Mouse (Mus musculus) hindbrain, embryonic 15.5 days (tissue): Measurements from ENCODE around the gene Ttll5. TPM values are rescaled to one million over a fixed set of nuclear protein-coding genes. Genes with fewer than 3 reads are reported as not detected.

Source experiments
- ATAC-seq: fragments of 200-750 bp; cut with Nextera tagmentation; 2 replicates; pipeline ENCODE4 v1.8.0; 2017; ENCODE audit warnings: low read depth, moderate number of reproducible peaks, moderate TSS enrichment; ENCODE audit not compliant: low FRiP score
- H3K27ac ChIP-seq: fragments of 300-500 bp; sonication (generic); replicated peaks from 2 replicates; pipeline ENCODE4 v1.5.1; 2015; ENCODE audit warnings: mild to moderate bottlenecking, inconsistent platforms
- H3K27me3 ChIP-seq: fragments of 300-500 bp; sonication (generic); 2 replicates; pipeline ENCODE4 v1.6.1; 2015; ENCODE audit warnings: control low read depth, inconsistent platforms
- H3K36me3 ChIP-seq: fragments of 300-500 bp; sonication (generic); 2 replicates; pipeline ENCODE4 v1.6.1; 2015; ENCODE audit warnings: control low read depth, inconsistent platforms
- H3K4me1 ChIP-seq: fragments of 300-500 bp; sonication (generic); replicated peaks from 2 replicates; pipeline ENCODE4 v1.6.1; 2015; ENCODE audit warnings: control low read depth, inconsistent platforms
- H3K4me2 ChIP-seq: fragments of 300-500 bp; sonication (generic); 2 replicates; pipeline ENCODE4 v1.6.1; 2015; ENCODE audit warnings: moderate library complexity, mild to moderate bottlenecking, inconsistent platforms
- H3K4me3 ChIP-seq: fragments of 300-500 bp; sonication (generic); 2 replicates; pipeline ENCODE4 v1.5.1; 2015; ENCODE audit warnings: mild to moderate bottlenecking, inconsistent platforms
- H3K9ac ChIP-seq: fragments of 300-500 bp; sonication (generic); 2 replicates; pipeline ENCODE4 v1.6.1; 2015; ENCODE audit warnings: inconsistent platforms
- H3K9me3 ChIP-seq: fragments of 300-500 bp; sonication (generic); 2 replicates; pipeline ENCODE4 v1.6.1; 2016; ENCODE audit warnings: control low read depth, inconsistent platforms
- WGBS: fragments of 180-500 bp; shearing (Covaris S2); methylation state at CpG from one replicate; pipeline ENCODE4 v1.1.7; 2015; 5-methylcytosine and 5-hydroxymethylcytosine counted together
- polyA plus RNA-seq: library from polyadenylated mRNA; unstranded; fragments of >200 nt; fragmentation: Nextera tagmentation; extraction: Ambion mirVana; gene quantifications from 2 replicates; pipeline ENCODE4 v1.2.1, GENCODE M21; 2015

Gene Ttll5
- polyA plus RNA-seq, 1 experiment from 2014 or later, result 11.8 TPM

GRCm38 (mm10) chr12:86023081-86023871 lies 198.8 kb downstream of the Ttll5 start:
- Histone ChIP-seq H3K27me3 (no peaks in the 10 kb centered on the region), H3K9ac (no peak overlapping the region), H3K4me1 (peaks cover 6% of the 10 kb centered on the region; the same call in 1 of the 2 replicates), H3K9me3 (no peaks in the 10 kb centered on the region), H3K4me3 (no peak overlapping the region), H3K27ac (no peak overlapping the region), H3K36me3 (no peaks in the 10 kb centered on the region), H3K4me2 (no peak overlapping the region)
- ATAC-seq, result no peak
- 84% methylated on average over 4 of the region's 4 CpGs for WGBS

DNA sequence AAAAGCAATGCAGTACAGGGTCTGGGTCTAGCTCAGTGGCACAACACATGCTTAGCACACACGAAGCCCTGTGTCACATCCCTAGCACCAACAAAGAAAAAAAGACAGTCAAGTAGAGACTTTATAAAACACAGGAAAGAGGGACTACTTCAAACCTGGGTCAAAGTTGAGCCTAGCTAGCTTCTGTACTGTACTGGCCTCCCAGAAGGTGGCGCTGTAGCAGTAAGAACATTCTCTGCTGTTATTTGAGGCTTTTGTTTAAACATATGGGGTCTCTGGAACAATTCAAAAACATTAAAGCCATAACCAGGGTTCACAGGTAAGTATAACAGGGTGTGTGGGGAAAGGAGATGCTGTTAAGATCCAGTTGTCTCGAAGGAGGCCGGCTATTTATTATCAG lies 200.0 kb downstream of the Ttll5 start:
- no peak overlapping the region for H3K4me3 ChIP-seq
- WGBS, result 62% methylated on average over 4 of the region's 4 CpGs

GRCm38 (mm10) chr12:86025480-86025879 lies 201.0 kb downstream of the Ttll5 start:
- Histone ChIP-seq H3K27me3 (no peaks in the 10 kb centered on the region), H3K4me2 (no peak overlapping the region), H3K9ac (no peak overlapping the region), H3K27ac (no peak overlapping the region), H3K4me3 (no peak overlapping the region), H3K4me1 (peaks cover 6% of the 10 kb centered on the region; the same call in 1 of the 2 replicates), H3K36me3 (no peaks in the 10 kb centered on the region), H3K9me3 (no peaks in the 10 kb centered on the region)
- whole genome bisulfite sequencing, result 86% methylated on average over 6 of the region's 6 CpGs
- ATAC-seq, result no peak

More for the DNA sequence above, 200.0 kb downstream of the Ttll5 start:
- Histone ChIP-seq H3K9ac (no peak overlapping the region), H3K4me1 (peaks cover 6% of the 10 kb centered on the region; the same call in 1 of the 2 replicates), H3K27ac (no peak overlapping the region), H3K27me3 (no peaks in the 10 kb centered on the region), H3K9me3 (no peaks in the 10 kb centered on the region), H3K4me2 (no peak overlapping the region), H3K36me3 (no peaks in the 10 kb centered on the region)
- ATAC-seq, result no peak

DNA sequence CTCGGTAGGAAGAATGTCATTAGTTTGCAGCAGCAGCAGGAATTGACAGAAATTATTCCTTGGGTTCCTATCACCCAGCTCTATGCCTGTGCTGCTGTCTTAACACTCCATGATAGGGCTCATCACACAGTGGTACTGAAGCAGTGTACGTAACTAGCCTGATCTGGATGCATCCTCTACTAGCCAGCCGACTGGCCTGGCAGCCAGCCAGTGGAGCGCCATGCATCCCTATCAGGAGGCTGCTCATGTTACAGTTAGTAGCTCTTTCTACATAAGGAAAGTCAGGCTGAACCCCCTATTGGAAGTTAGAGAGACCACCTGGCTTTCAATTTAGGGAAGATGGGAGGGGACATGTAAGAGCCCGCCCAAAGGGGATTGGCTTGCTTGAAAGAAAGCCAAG lies 202.5 kb downstream of the Ttll5 start:
- Histone ChIP-seq H3K27me3 (no peaks in the 10 kb centered on the region), H3K9me3 (no peaks in the 10 kb centered on the region), H3K4me1 (peaks cover 6% of the 10 kb centered on the region; the same call in 1 of the 2 replicates), H3K4me2 (no peak overlapping the region), H3K9ac (no peak overlapping the region), H3K4me3 (no peak overlapping the region), H3K36me3 (no peaks in the 10 kb centered on the region), H3K27ac (no peak overlapping the region)
- peak; percentile 61; the same call in 1 of the 2 replicates for ATAC-seq
- 61% methylated on average over 5 of the region's 5 CpGs for WGBS

DNA sequence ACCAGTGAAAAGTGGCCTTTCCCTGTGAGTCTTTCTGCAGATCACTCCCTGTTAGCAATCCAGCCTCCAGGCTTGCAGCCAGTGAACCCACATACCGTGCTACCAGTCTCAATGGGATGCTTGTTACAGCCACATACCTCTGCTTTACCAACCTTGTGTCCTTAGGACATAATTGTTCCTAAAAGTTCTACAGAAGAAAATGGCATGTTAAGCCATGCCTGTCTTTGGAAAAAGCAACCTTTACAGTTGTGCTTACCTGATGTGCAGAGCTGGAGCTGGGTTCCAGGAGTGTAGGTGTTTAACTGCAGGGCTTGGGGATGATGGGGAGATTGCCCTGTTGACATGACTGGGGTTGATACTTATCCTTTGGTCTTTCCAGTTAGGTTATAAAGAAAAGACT lies 203.3 kb downstream of the Ttll5 start:
- 71% methylated on average over 1 of the region's 1 CpGs for WGBS
- no peak overlapping the region for H3K27ac ChIP-seq
- H3K9me3 ChIP-seq, result no peaks in the 10 kb centered on the region
- no peaks in the 10 kb centered on the region for H3K27me3 ChIP-seq
- no peaks in the 10 kb centered on the region for H3K36me3 ChIP-seq
- H3K4me2 ChIP-seq, result no peak overlapping the region
- peaks cover 6% of the 10 kb centered on the region; the same call in 1 of the 2 replicates for H3K4me1 ChIP-seq
- no peak overlapping the region for H3K4me3 ChIP-seq
- ATAC-seq, result no peak
- no peak overlapping the region for H3K9ac ChIP-seq

DNA sequence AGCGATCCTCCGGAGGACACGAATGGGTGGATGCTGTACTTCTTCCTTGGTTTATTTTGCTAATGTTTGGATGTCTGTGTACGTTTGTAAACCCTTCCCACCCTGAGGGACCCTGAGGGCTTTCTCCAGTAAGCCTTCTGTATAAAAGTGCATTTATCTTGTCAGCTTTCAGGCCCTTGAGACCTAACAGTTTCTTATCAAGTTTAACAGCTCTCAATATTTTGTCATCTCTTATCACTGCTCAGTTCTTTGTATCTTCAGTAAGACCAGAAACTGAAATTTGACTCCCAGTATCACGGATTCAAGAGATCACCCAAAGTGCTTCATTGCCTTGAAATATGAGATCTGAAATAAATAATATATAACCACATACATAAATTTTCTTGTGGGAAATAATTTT lies 206.5 kb downstream of the Ttll5 start:
- H3K27me3 ChIP-seq, result no peaks in the 10 kb centered on the region
- WGBS, result 81% methylated on average over 5 of the region's 5 CpGs
- H3K4me2 ChIP-seq, result no peak overlapping the region
- H3K36me3 ChIP-seq, result no peaks in the 10 kb centered on the region
- H3K27ac ChIP-seq, result no peak overlapping the region
- H3K4me3 ChIP-seq, result no peak overlapping the region
- ATAC-seq, result no peak
- H3K9ac ChIP-seq, result no peak overlapping the region
- H3K4me1 ChIP-seq, result no peaks in the 10 kb centered on the region
- H3K9me3 ChIP-seq, result no peaks in the 10 kb centered on the region

- Histone ChIP-seq H3K9me3 (no peaks in the 10 kb centered on the region), H3K4me1 (peaks cover 16% of the 10 kb centered on the region), H3K9ac (no peak overlapping the region), H3K27me3 (no peaks in the 10 kb centered on the region), H3K36me3 (no peaks in the 10 kb centered on the region), H3K4me2 (no peak overlapping the region), H3K27ac (no peak overlapping the region), H3K4me3 (no peak overlapping the region)
- no peak for ATAC-seq
Measured at GRCm38 (mm10) chr12:86035586-86035985, 211.1 kb downstream of the Ttll5 start.

DNA sequence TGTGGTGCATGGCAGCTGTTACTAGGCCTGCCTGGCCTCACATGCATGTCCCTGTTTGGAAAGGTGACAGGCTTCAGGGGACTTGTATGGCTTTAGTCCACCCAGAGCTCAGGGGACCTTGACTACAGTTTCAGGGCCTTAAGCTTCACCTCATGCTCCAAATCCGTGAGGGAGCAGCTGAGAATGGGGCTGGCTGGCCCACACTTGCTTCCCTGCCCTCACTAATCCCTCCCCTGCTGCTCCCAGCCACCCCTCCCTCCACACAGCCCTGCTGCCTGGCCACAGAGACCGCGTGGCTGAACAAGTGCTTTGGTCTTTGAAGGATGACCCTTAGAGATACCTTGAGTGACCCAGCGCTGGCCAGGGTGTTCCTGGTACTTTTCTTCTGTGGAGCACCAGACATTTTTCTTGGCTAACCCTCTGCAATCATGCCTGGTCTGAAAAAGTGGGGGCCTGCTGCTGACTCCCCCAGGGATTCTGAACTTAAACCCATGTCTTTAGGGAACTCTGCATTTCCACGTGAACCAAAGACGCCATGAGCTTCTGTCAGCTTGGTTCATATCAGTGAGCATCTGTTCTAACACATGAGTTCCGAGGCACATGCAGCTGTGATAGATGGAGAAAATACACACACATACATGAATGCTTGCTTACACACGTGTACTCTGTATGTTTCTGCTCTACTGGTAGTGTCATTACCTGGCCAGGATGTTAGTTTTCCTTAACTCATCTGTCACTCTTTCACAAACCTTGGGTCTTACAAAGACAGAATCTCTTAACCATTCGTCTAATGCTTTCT lies 212.1 kb downstream of the Ttll5 start:
- 0 out of 2 replicates have a peak, but pooled peaks have one; percentile 27 for ATAC-seq
- WGBS, result 46% methylated on average over 9 of the region's 9 CpGs
- H3K27me3 ChIP-seq, result no peaks in the 10 kb centered on the region
- H3K9ac ChIP-seq, result no peak overlapping the region
- no peak overlapping the region for H3K27ac ChIP-seq
- no peak overlapping the region for H3K4me3 ChIP-seq
- H3K4me1 ChIP-seq, result peaks cover 16% of the 10 kb centered on the region
- no peaks in the 10 kb centered on the region for H3K9me3 ChIP-seq
- H3K36me3 ChIP-seq, result no peaks in the 10 kb centered on the region
- no peak overlapping the region for H3K4me2 ChIP-seq

DNA sequence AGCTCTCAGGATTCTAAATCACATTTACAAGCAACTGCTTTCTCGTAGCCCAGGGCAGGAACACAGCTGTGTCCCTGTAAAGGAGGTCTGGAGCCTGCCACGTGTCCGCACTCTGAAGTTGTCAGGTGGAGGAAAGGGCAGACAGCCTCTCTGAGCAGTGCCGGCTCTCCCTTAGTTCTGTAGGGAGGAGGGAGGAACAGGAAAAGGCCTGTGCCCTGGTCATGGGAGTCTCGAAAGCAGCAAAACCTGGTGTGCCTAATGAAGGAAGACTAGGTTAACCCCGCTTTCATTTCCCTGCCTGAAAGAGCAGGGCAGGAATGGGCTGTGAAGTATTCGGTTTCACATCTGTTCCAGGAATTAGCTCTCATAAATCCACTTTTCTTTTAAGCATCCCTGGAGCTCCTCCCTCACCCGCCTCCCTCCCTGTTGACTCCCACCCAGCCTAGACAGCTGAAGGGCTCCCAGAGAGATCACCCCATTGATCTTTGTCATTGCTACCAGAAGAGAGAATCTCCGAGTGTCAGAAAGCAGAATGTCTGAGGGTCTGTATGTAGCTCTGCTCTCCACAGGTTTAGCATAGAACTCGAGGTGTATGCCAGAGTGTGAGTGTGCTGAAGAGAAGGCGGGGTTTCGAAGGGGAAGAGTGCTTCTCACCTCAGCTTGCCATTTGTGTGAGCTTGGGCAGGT lies 212.9 kb downstream of the Ttll5 start:
- Histone ChIP-seq H3K27ac (no peak overlapping the region), H3K36me3 (no peaks in the 10 kb centered on the region), H3K4me1 (peaks cover 16% of the 10 kb centered on the region), H3K9ac (no peak overlapping the region), H3K9me3 (no peaks in the 10 kb centered on the region), H3K27me3 (no peaks in the 10 kb centered on the region), H3K4me2 (no peak overlapping the region), H3K4me3 (no peak overlapping the region)
- ATAC-seq, result peak; percentile 65; the same call in 1 of the 2 replicates
- WGBS, result 32% methylated on average over 12 of the region's 12 CpGs

DNA sequence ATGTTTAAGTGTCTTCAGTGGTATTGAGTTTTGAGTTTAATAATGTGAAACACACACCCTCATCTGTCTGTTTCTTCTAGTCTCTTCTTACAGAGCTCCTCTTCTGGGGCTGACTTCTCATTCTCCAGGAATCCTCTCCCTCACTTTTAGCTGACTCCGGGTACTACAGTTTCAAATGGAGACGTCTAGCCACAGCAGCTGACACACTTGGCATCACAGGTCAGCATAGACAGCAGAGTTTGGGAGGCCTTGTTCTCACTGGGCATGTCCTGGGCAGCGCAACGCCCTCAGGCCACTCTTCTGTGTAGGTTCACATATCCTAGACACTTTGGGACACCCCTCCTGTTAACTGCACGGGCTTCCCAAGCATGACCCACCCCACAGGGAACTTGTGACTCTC lies 214.6 kb downstream of the Ttll5 start:
- Histone ChIP-seq H3K27me3 (no peaks in the 10 kb centered on the region), H3K4me2 (no peak overlapping the region), H3K27ac (no peak overlapping the region), H3K36me3 (0 out of 2 replicates have a peak, but pooled peaks cover 7% of the 10 kb centered on the region), H3K9me3 (0 out of 2 replicates have a peak, but pooled peaks cover 2% of the 10 kb centered on the region), H3K4me1 (peaks cover 16% of the 10 kb centered on the region), H3K4me3 (no peak overlapping the region), H3K9ac (no peak overlapping the region)
- ATAC-seq, result no peak
- WGBS, result 84% methylated on average over 5 of the region's 5 CpGs

DNA sequence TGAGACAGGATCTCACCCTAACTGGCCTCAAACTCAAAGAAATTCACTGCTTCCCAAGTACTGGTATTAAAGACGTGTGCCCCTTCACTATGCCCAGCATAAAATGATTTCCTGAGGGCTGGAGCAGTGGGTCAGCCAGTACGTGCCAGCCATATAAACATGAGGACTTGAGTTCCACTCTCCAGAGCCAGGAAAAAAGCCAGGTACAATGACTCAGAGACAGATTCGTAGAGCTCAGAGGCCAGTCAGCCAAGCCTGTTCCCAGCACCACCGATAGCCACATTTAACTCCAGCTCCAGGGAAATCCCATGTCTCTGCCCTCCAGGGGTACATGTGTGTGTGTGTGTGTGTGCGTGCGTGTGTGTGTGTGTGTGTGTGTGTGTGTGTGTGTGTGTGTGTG lies 215.3 kb downstream of the Ttll5 start:
- Histone ChIP-seq H3K27ac (no peak overlapping the region), H3K4me3 (no peak overlapping the region), H3K4me1 (peaks cover 16% of the 10 kb centered on the region), H3K9ac (no peak overlapping the region), H3K36me3 (0 out of 2 replicates have a peak, but pooled peaks cover 7% of the 10 kb centered on the region), H3K27me3 (no peaks in the 10 kb centered on the region), H3K4me2 (no peak overlapping the region), H3K9me3 (0 out of 2 replicates have a peak, but pooled peaks cover 2% of the 10 kb centered on the region)
- WGBS, result 91% methylated on average over 6 of the region's 6 CpGs
- ATAC-seq, result no peak
